Mouse (Mus musculus) spleen, postnatal 0 days (tissue): ENCODE measurements around the gene Osgep. TPM values are rescaled to one million over a fixed set of nuclear protein-coding genes. Genes with fewer than 3 reads are reported as not detected.

ENCODE experiments used
- polyA plus RNA-seq: library from polyadenylated mRNA; unstranded; fragments of >200 nt; fragmentation: Nextera tagmentation; extraction: Ambion mirVana; gene quantifications from 2 replicates; pipeline ENCODE4 v1.2.1, GENCODE M21; 2015

Gene Osgep
- polyA plus RNA-seq = 73.5 and 76.4 TPM in 2 replicates

GRCm38 (mm10) chr14:50924281-50925064 is at the start of gene Osgep, which contains the start of gene Apex1:
Osgep (minus strand) TSS chr14:50924893.
Apex1 (plus strand) TSS chr14:50924968.

GRCm38 (mm10) chr14:50955942-50956508 is 31.3 kb upstream of the Osgep start, which contains the start of gene Pnp2:
Pnp2 (plus strand) TSS chr14:50955992.

GRCm38 (mm10) chr14:50943932-50944667 is 19.4 kb upstream of the Osgep start, which contains the start of gene Gm49342:
Gm49342 (plus strand) TSS chr14:50944517.

GRCm38 (mm10) chr14:50930754-50931492 is 6.2 kb upstream of the Osgep start, which contains the start of the genes Pip4p1 and Pnp:
Pip4p1 (minus strand) TSS chr14:50930856.
Pnp (plus strand) TSS chr14:50931082.

GRCm38 (mm10) chr14:50897374-50897765 is 27.3 kb downstream of the Osgep start, which contains the start of gene Klhl33:
Klhl33 (minus strand) TSS chr14:50897507.

GRCm38 (mm10) chr14:50869889-50870804 is 54.5 kb downstream of the Osgep start, which contains the start of gene Tep1:
Tep1 (minus strand) TSS chr14:50870560.

Other genes starting within 250 kb of the Osgep start
- gene Olfr747, start 231.7 kb downstream of the Osgep start, polyA plus RNA-seq = not detected in 2 replicates
- not detected in 2 replicates for gene Olfr748, start 217.5 kb downstream of the Osgep start, polyA plus RNA-seq
- not detected in 2 replicates for gene Olfr749, start 179.8 kb downstream of the Osgep start, polyA plus RNA-seq
- gene Ttc5, start 139.4 kb downstream of the Osgep start, polyA plus RNA-seq = 27.9 and 32.0 TPM in 2 replicates
- not detected in 2 replicates for gene Ccnb1ip1, start 117.2 kb downstream of the Osgep start, polyA plus RNA-seq
- gene Parp2, start 117.1 kb downstream of the Osgep start, polyA plus RNA-seq = 44.8 and 46.3 TPM in 2 replicates
- gene Tep1, start 54.3 kb downstream of the Osgep start, polyA plus RNA-seq = 9.8 and 14.8 TPM in 2 replicates
- gene Klhl33, start 27.4 kb downstream of the Osgep start, polyA plus RNA-seq = 0.16 and 0.24 TPM in 2 replicates
- 94.3 and 96.1 TPM in 2 replicates for gene Apex1, start 75 bp upstream of the Osgep start, polyA plus RNA-seq
- 25.7 and 27.4 TPM in 2 replicates for gene Pip4p1, start 6.0 kb upstream of the Osgep start, polyA plus RNA-seq
- 129 and 140 TPM in 2 replicates for gene Pnp, start 6.2 kb upstream of the Osgep start, polyA plus RNA-seq
- gene Gm49342, start 19.6 kb upstream of the Osgep start, polyA plus RNA-seq = not detected in 2 replicates
- gene Pnp2, start 31.1 kb upstream of the Osgep start, polyA plus RNA-seq = 21.4 and 25.9 TPM in 2 replicates
- gene Rnase10, start 82.9 kb upstream of the Osgep start, polyA plus RNA-seq = 0.07 and 0.11 TPM in 2 replicates
- not detected in 2 replicates for gene Rnase9, start 117.0 kb upstream of the Osgep start, polyA plus RNA-seq
- not detected in 2 replicates for gene Rnase11, start 125.3 kb upstream of the Osgep start, polyA plus RNA-seq
- gene Rnase12, start 132.8 kb upstream of the Osgep start, polyA plus RNA-seq = 4.3 and 5.3 TPM in 2 replicates
- gene Olfr750, start 149.5 kb upstream of the Osgep start, polyA plus RNA-seq = not detected in 2 replicates
- 24.0 and 29.5 TPM in 2 replicates for gene Rnase4, start 166.2 kb upstream of the Osgep start, polyA plus RNA-seq
- gene Ang, start 166.3 kb upstream of the Osgep start, polyA plus RNA-seq = 3.8 and 4.9 TPM in 2 replicates
- gene Eddm3b, start 189.5 kb upstream of the Osgep start, polyA plus RNA-seq = not detected in 2 replicates
- gene Rnase6, start 199.0 kb upstream of the Osgep start, polyA plus RNA-seq = 17.2 and 18.7 TPM in 2 replicates
- 9.1 and 26.1 TPM in 2 replicates for gene Rnase1, start 221.9 kb upstream of the Osgep start, polyA plus RNA-seq
- not detected in 2 replicates for gene Rnase2b, start 237.4 kb upstream of the Osgep start, polyA plus RNA-seq